Mouse (Mus musculus) lung, embryonic 16.5 days (tissue): ENCODE results near the gene Slc22a20. TPM values are rescaled to one million over a fixed set of nuclear protein-coding genes. Genes with fewer than 3 reads are reported as not detected.

Experiments used
- ATAC-seq: fragments of 200-750 bp; cut with Nextera tagmentation; 2 replicates; pipeline ENCODE4 v1.8.0; 2017; ENCODE audit warnings: low read depth, mild to moderate bottlenecking, moderate library complexity
- H3K27ac ChIP-seq: fragments of 300-500 bp; sonication (generic); 2 replicates; pipeline ENCODE4 v1.5.1; 2014; ENCODE audit warnings: mild to moderate bottlenecking, control low read depth, low read length
- H3K27me3 ChIP-seq: fragments of 300-500 bp; sonication (generic); 2 replicates; pipeline ENCODE4 v1.6.1; 2014; ENCODE audit warnings: low read depth, low read length, mixed read lengths; ENCODE audit not compliant: control insufficient read depth, insufficient read depth
- H3K36me3 ChIP-seq: fragments of 300-500 bp; sonication (generic); 2 replicates; pipeline ENCODE4 v1.6.1; 2014; ENCODE audit warnings: low read length; ENCODE audit not compliant: control insufficient read depth, insufficient read depth
- H3K4me1 ChIP-seq: fragments of 300-500 bp; sonication (generic); replicated peaks from 2 replicates; pipeline ENCODE4 v1.6.1; 2014; ENCODE audit warnings: low read length, mixed read lengths; ENCODE audit not compliant: control insufficient read depth, insufficient read depth
- H3K4me2 ChIP-seq: fragments of 300-500 bp; sonication (generic); 2 replicates; pipeline ENCODE4 v1.6.1; 2014; ENCODE audit warnings: low read depth, low read length, control low read depth
- H3K4me3 ChIP-seq: fragments of 300-500 bp; sonication (generic); 2 replicates; pipeline ENCODE4 v1.5.1; 2014; ENCODE audit warnings: mild to moderate bottlenecking, low read length, control low read depth
- H3K9ac ChIP-seq: fragments of 300-500 bp; sonication (generic); 2 replicates; pipeline ENCODE4 v1.6.1; 2014; ENCODE audit warnings: low read length, control low read depth
- H3K9me3 ChIP-seq: fragments of 300-500 bp; sonication (generic); 2 replicates; pipeline ENCODE4 v1.6.1; 2016; ENCODE audit warnings: low read length; ENCODE audit not compliant: control insufficient read depth
- WGBS: fragments of 180-500 bp; shearing (Covaris S2); extraction: QIAGEN DNeasy Blood & Tissue Kit; methylation state at CpG from one replicate; pipeline ENCODE4 v1.1.7; 2014; 5-methylcytosine and 5-hydroxymethylcytosine counted together
- polyA plus RNA-seq: library from polyadenylated mRNA; unstranded; fragments of >200 nt; fragmentation: Nextera tagmentation; extraction: Ambion mirVana; gene quantifications from 2 replicates; pipeline ENCODE4 v1.2.1, GENCODE M21; 2015

Gene Slc22a20
- polyA plus RNA-seq, 1 experiment from 2014 or later: not detected

- no peak overlapping the region for H3K27ac ChIP-seq
- no peaks in the 10 kb centered on the region for H3K27me3 ChIP-seq
- H3K9ac ChIP-seq: no peak overlapping the region
- 52% methylated on average over 4 of the region's 4 CpGs for WGBS
- H3K4me1 ChIP-seq: no peaks in the 10 kb centered on the region
- H3K9me3 ChIP-seq: no peaks in the 10 kb centered on the region
- no peak overlapping the region for H3K4me3 ChIP-seq
- H3K36me3 ChIP-seq: no peaks in the 10 kb centered on the region
- peak; percentile 76 for ATAC-seq
- no peak overlapping the region for H3K4me2 ChIP-seq
These were observed 10.3 kb downstream of the Slc22a20 start for GRCm38 (mm10) chr19:5975676-5976075.

- Histone ChIP-seq H3K4me2 (no peak overlapping the region), H3K27ac (no peak overlapping the region), H3K27me3 (no peaks in the 10 kb centered on the region), H3K9me3 (no peaks in the 10 kb centered on the region), H3K4me3 (no peak overlapping the region), H3K9ac (no peak overlapping the region), H3K4me1 (no peaks in the 10 kb centered on the region), H3K36me3 (no peaks in the 10 kb centered on the region)
- 61% methylated on average over 4 of the region's 4 CpGs for WGBS
- ATAC-seq: peak; percentile 31; the same call in 1 of the 2 replicates
These were observed 10.8 kb downstream of the Slc22a20 start for GRCm38 (mm10) chr19:5975112-5975511.

GRCm38 (mm10) chr19:5967664-5968063 is 18.3 kb downstream of the Slc22a20 start:
- Histone ChIP-seq H3K36me3 (no peaks in the 10 kb centered on the region), H3K9ac (no peak overlapping the region), H3K4me1 (peaks cover 12% of the 10 kb centered on the region), H3K27ac (no peak overlapping the region), H3K4me3 (no peak overlapping the region), H3K27me3 (no peaks in the 10 kb centered on the region), H3K9me3 (no peaks in the 10 kb centered on the region), H3K4me2 (no peak overlapping the region)
- ATAC-seq: no peak
- WGBS: 73% methylated on average over 10 of the region's 10 CpGs

- Histone ChIP-seq H3K9me3 (no peaks in the 10 kb centered on the region), H3K27ac (no peak overlapping the region), H3K9ac (no peak overlapping the region), H3K4me2 (no peak overlapping the region), H3K4me1 (peaks cover 17% of the 10 kb centered on the region), H3K27me3 (no peaks in the 10 kb centered on the region), H3K4me3 (no peak overlapping the region), H3K36me3 (no peaks in the 10 kb centered on the region)
- WGBS: 54% methylated on average over 6 of the region's 6 CpGs
- ATAC-seq: no peak
These were observed 19.2 kb downstream of the Slc22a20 start for GRCm38 (mm10) chr19:5966786-5967185.

GRCm38 (mm10) chr19:5965910-5966309 is 20.0 kb downstream of the Slc22a20 start:
- Histone ChIP-seq H3K9ac (no peak overlapping the region), H3K4me3 (no peak overlapping the region), H3K27me3 (no peaks in the 10 kb centered on the region), H3K27ac (no peak overlapping the region), H3K4me1 (peaks cover 17% of the 10 kb centered on the region), H3K4me2 (no peak overlapping the region), H3K9me3 (no peaks in the 10 kb centered on the region), H3K36me3 (no peaks in the 10 kb centered on the region)
- WGBS: 89% methylated on average over 2 of the region's 2 CpGs
- ATAC-seq: no peak

GRCm38 (mm10) chr19:5965280-5965679 is 20.7 kb downstream of the Slc22a20 start:
- H3K9me3 ChIP-seq: no peaks in the 10 kb centered on the region
- no peak overlapping the region for H3K4me3 ChIP-seq
- H3K4me2 ChIP-seq: no peak overlapping the region
- no peak overlapping the region for H3K27ac ChIP-seq
- ATAC-seq: peak; percentile 48; the same call in 1 of the 2 replicates
- peaks cover 17% of the 10 kb centered on the region for H3K4me1 ChIP-seq
- WGBS: 1% methylated on average over 4 of the region's 4 CpGs
- no peaks in the 10 kb centered on the region for H3K36me3 ChIP-seq
- no peaks in the 10 kb centered on the region for H3K27me3 ChIP-seq
- H3K9ac ChIP-seq: no peak overlapping the region

GRCm38 (mm10) chr19:5964804-5965203 is 21.1 kb downstream of the Slc22a20 start:
- Histone ChIP-seq H3K9me3 (no peaks in the 10 kb centered on the region), H3K36me3 (no peaks in the 10 kb centered on the region), H3K27me3 (no peaks in the 10 kb centered on the region), H3K9ac (no peak overlapping the region), H3K4me1 (peaks cover 17% of the 10 kb centered on the region), H3K4me2 (peak overlapping the region; percentile 79), H3K27ac (no peak overlapping the region), H3K4me3 (peak overlapping the region; percentile 73)
- ATAC-seq: no peak
- WGBS: 80% methylated on average over 2 of the region's 2 CpGs

- Histone ChIP-seq H3K9ac (peak within 1 kb of the TSS; percentile 83), H3K4me2 (peak within 1 kb of the TSS; percentile 79), H3K27ac (peak within 1 kb of the TSS; percentile 66), H3K4me1 (peaks cover 17% of the 10 kb centered on the region), H3K36me3 (no peaks in the 10 kb centered on the region), H3K9me3 (no peaks in the 10 kb centered on the region), H3K27me3 (no peaks in the 10 kb centered on the region), H3K4me3 (peak within 1 kb of the TSS; percentile 73)
- peak; percentile 92 for ATAC-seq
- WGBS: under 1% methylated on average over 50 of the region's 50 CpGs
These were observed 21.9 kb downstream of the Slc22a20 start, which contains the start of gene Pola2 for GRCm38 (mm10) chr19:5963883-5964562. Gene Pola2 (minus strand): TSS chr19:5964202.

GRCm38 (mm10) chr19:5962651-5963050 is 23.3 kb downstream of the Slc22a20 start:
- Histone ChIP-seq H3K9me3 (no peaks in the 10 kb centered on the region), H3K4me1 (peaks cover 17% of the 10 kb centered on the region), H3K36me3 (no peaks in the 10 kb centered on the region), H3K27me3 (no peaks in the 10 kb centered on the region), H3K27ac (no peak overlapping the region), H3K4me3 (peak overlapping the region; percentile 73), H3K4me2 (peak overlapping the region; percentile 79), H3K9ac (no peak overlapping the region; the same call in 1 of the 2 replicates)
- ATAC-seq: no peak
- WGBS: 0% methylated on average over 1 of the region's 1 CpGs
